Mouse (Mus musculus) lung, postnatal 0 days (tissue): ENCODE data around the gene Gm21293.
"Not testable (repeated sequence)": the region's sequence is repeated elsewhere in the genome, so short reads cannot be mapped to it uniquely, and the experiment has no call there.

ENCODE experiments used
- CTCF ChIP-seq: IDR thresholded peaks from 2 replicates; pipeline ENCODE4 v1.5.1; 2016; ENCODE audit warnings: antibody characterized with exemption, mild to moderate bottlenecking
- EP300 ChIP-seq: IDR thresholded peaks from 2 replicates; pipeline ENCODE4 v1.6.1; 2016; ENCODE audit warnings: antibody characterized with exemption, mild to moderate bottlenecking, control low read depth

GRCm38 (mm10) chr10:104193742-104194141 is 51.0 kb downstream of the Gm21293 start, which contains the start of gene Gm4340:
- TF ChIP-seq CTCF, EP300: not testable (repeated sequence)
